Mouse (Mus musculus) heart, adult 2 months (tissue): Measurements from ENCODE around the gene Avpr1b.

Experiments used
- CTCF ChIP-seq: fragments of 200-600 bp; IDR thresholded peaks from 2 replicates; pipeline ENCODE4 v1.8.1; 2022; ENCODE audit warnings: antibody characterized with exemption, mild to moderate bottlenecking, moderate library complexity
- EP300 ChIP-seq: fragments of 200-500 bp; IDR thresholded peaks from 2 replicates; pipeline ENCODE4 v1.6.1; 2011; ENCODE audit warnings: low read depth, low read length, control low read depth; ENCODE audit not compliant: insufficient read depth
- POLR2A ChIP-seq: fragments of 200-500 bp; IDR thresholded peaks from 2 replicates; pipeline ENCODE4 v1.6.1; 2011; ENCODE audit warnings: mild to moderate bottlenecking, low read depth, low read length, control low read depth; ENCODE audit not compliant: insufficient read depth

GRCm38 (mm10) chr1:131619348-131619747 is 20.3 kb downstream of the Avpr1b start:
- TF ChIP-seq CTCF: no peak
- TF ChIP-seq POLR2A: no peak
- TF ChIP-seq EP300: no peak
